Mouse (Mus musculus): Measurements from ENCODE around the gene 1810009A15Rik. TPM values are rescaled to one million over a fixed set of nuclear protein-coding genes. Genes with fewer than 3 reads are reported as not detected.

1810009A15Rik gene
- total and polyA plus RNA-seq, 3 experiments: 184 to 189 TPM; not detected in 1

DNA sequence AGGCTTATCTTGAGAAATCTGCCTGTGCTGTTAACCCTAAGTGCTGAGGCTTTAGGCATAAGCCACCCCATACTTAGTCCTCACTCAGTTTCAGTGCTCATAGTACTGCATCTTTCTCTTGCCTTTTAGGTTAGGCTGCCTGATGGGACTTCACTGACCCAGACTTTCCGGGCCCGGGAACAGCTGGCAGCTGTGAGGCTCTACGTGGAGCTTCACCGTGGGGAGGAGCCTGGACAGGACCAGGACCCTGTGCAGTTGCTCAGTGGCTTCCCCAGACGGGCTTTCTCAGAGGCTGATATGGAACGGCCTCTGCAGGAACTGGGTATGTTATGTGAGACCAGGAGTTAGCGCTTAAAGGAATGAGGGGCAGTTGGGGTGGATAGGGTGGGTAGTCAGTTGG lies 13.6 kb upstream of the 1810009A15Rik start:
- Histone ChIP-seq H3K79me2 (ENCODE audit: control insufficient read depth, insufficient read depth, low read length, poor library complexity) (peaks cover 15% of the 10 kb centered on the region), H3K4me3 (ENCODE audit: control insufficient read depth in 1 of 2, insufficient read depth in 1 of 2, low read depth in 2 of 2, low read length in 2 of 2) (no peak overlapping the region), H3K9ac (ENCODE audit: control insufficient read depth, low read depth, low read length, poor library complexity, severe bottlenecking) (no peak overlapping the region), H3K4me1 (ENCODE audit: control insufficient read depth in 1 of 2, insufficient read depth in 2 of 2, low read length in 2 of 2) (peaks cover 10 to 21% of the 10 kb centered on the region in 2 experiments; a peak in 3 of 4 replicates), H3K36me3 (ENCODE audit: control insufficient read depth in 1 of 2, insufficient read depth in 2 of 2, low read length in 2 of 2) (peaks cover 8 to 31% of the 10 kb centered on the region in 2 experiments), H3K27ac (ENCODE audit: control insufficient read depth, low read depth, low read length) (no peak overlapping the region; the same call in 1 of the 2 replicates), H3K27me3 (ENCODE audit: control insufficient read depth in 1 of 2, insufficient read depth in 2 of 2, low read length in 2 of 2) (no peaks in the 10 kb centered on the region), H3K9me3 (replicated peaks; ENCODE audit: insufficient read depth, low read length) (no peaks in the 10 kb centered on the region)
- DNase-seq (ENCODE audit: low read depth, low spot score): no peak
- TF ChIP-seq MYB (IDR thresholded peaks at IDR 0.05; ENCODE audit: low read depth, low read length) (no peak), SMC3 (IDR thresholded peaks at IDR 0.05; ENCODE audit: low read depth, low read length) (no peak), ZC3H11A (IDR thresholded peaks at IDR 0.05; ENCODE audit: low read depth, low read length) (no peak)

DNA sequence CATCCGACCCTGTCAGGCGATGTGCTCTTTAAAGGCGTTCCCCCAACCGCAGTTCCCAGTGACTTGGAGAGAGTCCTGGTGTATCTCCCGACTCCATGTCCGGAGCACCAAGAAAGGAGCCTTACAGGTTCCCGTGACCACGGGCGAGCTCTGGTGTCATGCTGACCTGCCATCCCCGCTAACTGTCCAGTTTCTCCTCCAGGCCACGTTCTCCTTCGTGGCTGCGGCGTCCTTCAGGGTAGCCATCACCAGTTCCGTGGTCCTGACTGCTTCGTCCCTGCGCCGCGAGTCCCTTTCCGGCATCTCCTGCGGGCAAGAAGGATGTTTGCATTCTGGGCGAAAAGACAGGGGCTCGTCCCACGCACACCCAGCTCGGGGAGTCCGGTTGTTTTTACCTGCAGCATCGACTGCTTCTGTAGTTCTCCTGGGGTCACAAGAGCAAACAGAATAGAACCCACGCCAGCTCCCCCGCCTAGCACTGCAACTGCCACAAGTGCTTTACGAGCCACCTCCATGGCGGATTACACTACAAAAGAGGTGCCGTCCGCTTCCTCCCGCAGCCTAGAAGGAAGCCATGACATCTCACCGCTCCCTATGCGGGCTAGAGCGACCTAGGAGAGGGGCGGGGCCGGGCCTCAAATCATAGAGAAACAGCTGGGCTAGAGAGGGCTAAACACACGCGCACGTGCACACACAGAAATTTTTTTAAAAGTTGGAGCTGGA lies 8.2 kb upstream of the 1810009A15Rik start, which contains the start of gene Uqcc3:
Gene Uqcc3, minus strand, starts transcription at position 613 of the 723 bp plus-strand sequence.
- Histone ChIP-seq H3K27me3 (ENCODE audit: control insufficient read depth in 1 of 2, insufficient read depth in 2 of 2, low read length in 2 of 2) (no peaks in the 10 kb centered on the region), H3K9ac (ENCODE audit: control insufficient read depth, low read depth, low read length, poor library complexity, severe bottlenecking) (peak within 1 kb of the TSS; percentile 79), H3K9me3 (replicated peaks; ENCODE audit: insufficient read depth, low read length) (no peaks in the 10 kb centered on the region), H3K4me1 (ENCODE audit: control insufficient read depth in 1 of 2, insufficient read depth in 2 of 2, low read length in 2 of 2) (0 out of 4 replicates have a peak, but pooled peaks cover 0 to 2% of the 10 kb centered on the region in 2 experiments), H3K79me2 (ENCODE audit: control insufficient read depth, insufficient read depth, low read length, poor library complexity) (peaks cover 7% of the 10 kb centered on the region), H3K27ac (ENCODE audit: control insufficient read depth, low read depth, low read length) (peak within 1 kb of the TSS; percentile 51), H3K4me3 (ENCODE audit: control insufficient read depth in 1 of 2, insufficient read depth in 1 of 2, low read depth in 2 of 2, low read length in 2 of 2) (peak within 1 kb of the TSS; percentile 77 to 82), H3K36me3 (ENCODE audit: control insufficient read depth in 1 of 2, insufficient read depth in 2 of 2, low read length in 2 of 2) (peaks cover 0 to 6% of the 10 kb centered on the region in 2 experiments)
- DNase-seq (ENCODE audit: low read depth, low spot score): peak; percentile 95
- TF ChIP-seq USF2 (IDR thresholded peaks at IDR 0.05; ENCODE audit: borderline replicate concordance in 1 of 2, insufficient read depth in 1 of 2, low read depth in 1 of 2, low read length in 2 of 2) (no peak), UBTF (IDR thresholded peaks at IDR 0.05; ENCODE audit: borderline replicate concordance, insufficient read depth, low read depth, low read length) (0 out of 2 replicates have a peak, but pooled peaks have one; percentile 18), MAX (IDR thresholded peaks at IDR 0.05; ENCODE audit: low read length) (peak; percentile 99), MXI1 (IDR thresholded peaks at IDR 0.05; ENCODE audit: low read depth, low read length) (peak; percentile 100), SIN3A (IDR thresholded peaks at IDR 0.05; ENCODE audit: low read length) (peak; percentile 100), USF1 (IDR thresholded peaks at IDR 0.05; ENCODE audit: low read depth, low read length) (peak; percentile 83), RAD21 (IDR thresholded peaks at IDR 0.05; ENCODE audit: low read depth, low read length) (no peak), POLR2AphosphoS5 (IDR thresholded peaks at IDR 0.05; ENCODE audit: borderline replicate concordance, low read depth, low read length) (no peak), BHLHE40 (IDR thresholded peaks at IDR 0.05; ENCODE audit: borderline replicate concordance, low read depth, low read length) (peak; percentile 99), TCF12 (IDR thresholded peaks at IDR 0.05; ENCODE audit: low read depth, low read length) (peak; percentile 80), MAZ (IDR thresholded peaks at IDR 0.05; ENCODE audit: low read depth, low read length) (peak; percentile 95), MYC (IDR thresholded peaks at IDR 0.05; ENCODE audit: low read depth, low read length) (peak; percentile 99), CHD1 (IDR thresholded peaks at IDR 0.05; ENCODE audit: low read depth, low read length) (peak; percentile 50; the same call in 1 of the 2 replicates), HCFC1 (IDR thresholded peaks at IDR 0.05; ENCODE audit: low read depth, low read length) (peak; percentile 92), POLR2A (IDR thresholded peaks at IDR 0.05; ENCODE audit: control insufficient read depth in 1 of 2, insufficient read depth in 1 of 2, low read depth in 1 of 2, low read length in 2 of 2, poor library complexity in 1 of 2) (peak; percentile 83 to 93), MEF2A (IDR thresholded peaks at IDR 0.05; ENCODE audit: extremely low read depth, insufficient replicate concordance, low read depth, low read length, poor library complexity, severe bottlenecking) (peak; percentile 49; the same call in 1 of the 2 replicates), MAFK (IDR thresholded peaks at IDR 0.05; ENCODE audit: borderline replicate concordance, low read depth, low read length) (no peak; the same call in 1 of the 2 replicates), TBP (IDR thresholded peaks at IDR 0.05; ENCODE audit: low read depth, low read length) (peak; percentile 94), ETS1 (IDR thresholded peaks at IDR 0.05; ENCODE audit: low read depth, low read length) (peak; percentile 81), MYB (IDR thresholded peaks at IDR 0.05; ENCODE audit: low read depth, low read length) (no peak), KAT2A (conservative IDR thresholded peaks at IDR 0.05; ENCODE audit: low read depth, low read length) (peak; percentile 66; the same call in 1 of the 2 replicates), ELF1 (IDR thresholded peaks at IDR 0.05; ENCODE audit: low read depth, low read length) (peak; percentile 71), GABPA (IDR thresholded peaks at IDR 0.05; ENCODE audit: low read depth, low read length) (peak; percentile 70; the same call in 1 of the 2 replicates), EP300 (IDR thresholded peaks at IDR 0.05; ENCODE audit: low read depth in 1 of 2, low read length in 2 of 2) (no peak; a peak in 2 of 4 replicates), ZC3H11A (IDR thresholded peaks at IDR 0.05; ENCODE audit: low read depth, low read length) (no peak), NELFE (IDR thresholded peaks at IDR 0.05; ENCODE audit: low read depth, low read length) (peak; percentile 89), CHD2 (IDR thresholded peaks at IDR 0.05; ENCODE audit: low read length) (no peak), RCOR1 (IDR thresholded peaks at IDR 0.05; ENCODE audit: low read depth, low read length) (peak; percentile 14; the same call in 1 of the 2 replicates)
